Mouse (Mus musculus) C2C12 (cell line): ENCODE results near the gene Rps29.

Experiments used
- CTCF ChIP-seq: IDR thresholded peaks from one replicate; pipeline ENCODE4 v1.5.1; 2011; ENCODE audit not compliant: control insufficient read depth, insufficient read depth, insufficient read length
- MYOG ChIP-seq: IDR thresholded peaks from one replicate; pipeline ENCODE4 v1.6.1; 2011; ENCODE audit not compliant: control insufficient read depth, insufficient read length; ENCODE audit errors: extremely low read depth
- USF1 ChIP-seq: IDR thresholded peaks from one replicate; pipeline ENCODE4 v1.6.1; 2011; ENCODE audit warnings: low read depth, mild to moderate bottlenecking, control low read depth, moderate library complexity

- no peak for TF ChIP-seq CTCF
- no peak for TF ChIP-seq MYOG
- no peak for TF ChIP-seq USF1
Observed at GRCm38 (mm10) chr12:69155923-69156322, 3.1 kb downstream of the Rps29 start.
